Mouse (Mus musculus) liver, postnatal 0 days (tissue): Measurements from ENCODE around the gene Rbm4.

Source experiments
- CTCF ChIP-seq: sonication (generic); IDR thresholded peaks from 2 replicates; pipeline ENCODE4 v1.5.1; 2016; ENCODE audit warnings: antibody characterized with exemption, low read depth
- EP300 ChIP-seq: IDR thresholded peaks from 2 replicates; pipeline ENCODE4 v1.6.1; 2016; ENCODE audit warnings: antibody characterized with exemption, low read depth, mild to moderate bottlenecking

- TF ChIP-seq CTCF (peak; percentile 67), EP300 (no peak)
Observed at GRCm38 (mm10) chr19:4743524-4743923, 50.2 kb downstream of the Rbm4 start.
